13 mouse cellular contexts compared by ENCODE assay signal in the genomic region with DNA sequence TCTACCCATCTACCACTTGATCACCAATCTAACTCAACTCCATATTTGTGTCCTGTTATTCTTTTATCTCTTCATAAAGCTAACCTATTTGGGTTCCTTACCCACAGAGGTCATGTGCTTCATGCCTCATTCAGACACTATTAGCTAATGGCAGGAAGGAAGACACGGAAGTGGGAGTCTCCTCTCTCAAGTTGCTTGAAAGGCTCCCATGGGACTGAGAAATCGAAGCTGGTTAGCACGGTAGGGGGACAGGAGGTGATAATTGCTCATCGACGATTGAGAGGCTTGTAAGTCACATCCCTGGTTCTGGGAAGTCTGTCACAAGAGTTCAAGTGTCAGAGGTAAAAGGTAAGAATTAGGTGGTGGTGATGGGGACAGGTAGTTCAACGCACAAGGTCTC.
"Had no signal": no experiment of that assay in that cellular context is flagged by ENCODE, and none has a peak within 500 bp of the region (broad histone marks: within the 10 kb centered on the region; RNA-seq: fewer than 3 reads in every experiment).

No protein-coding gene starts in this region.

- H3K9me3 ChIP-seq: limb, embryonic 12.5 days; limb, embryonic 15.5 days; lung, embryonic 15.5 days had no signal

- H3K4me2 ChIP-seq: limb, embryonic 12.5 days; limb, embryonic 15.5 days; liver, embryonic 11.5 days; lung, embryonic 15.5 days; midbrain, embryonic 11.5 days had no signal

- H3K9ac ChIP-seq: limb, embryonic 12.5 days; limb, embryonic 15.5 days; liver, embryonic 14.5 days; liver, postnatal 0 days; lung, embryonic 15.5 days had no signal

- H3K4me3 ChIP-seq: limb, embryonic 12.5 days; limb, embryonic 15.5 days; lung, embryonic 15.5 days had no signal

- DNase-seq: left cerebral cortex, postnatal 4 days; liver, postnatal 0 days; lung, postnatal 4 days; midbrain, embryonic 14.5 days; thymus, adult 18-20 months; thymus, postnatal 36 days had no signal

- H3K36me3 ChIP-seq: limb, embryonic 12.5 days; limb, embryonic 15.5 days; lung, embryonic 15.5 days had no signal

- H3K27me3 ChIP-seq: limb, embryonic 12.5 days; limb, embryonic 15.5 days; lung, embryonic 15.5 days had no signal

- ATAC-seq: intestine, postnatal 0 days; liver, postnatal 0 days had no signal

- H3K27ac ChIP-seq: limb, embryonic 12.5 days; limb, embryonic 15.5 days; liver, embryonic 14.5 days; lung, embryonic 15.5 days had no signal
